ENCODE assay signal across 8 mouse cellular contexts in the genomic region with DNA sequence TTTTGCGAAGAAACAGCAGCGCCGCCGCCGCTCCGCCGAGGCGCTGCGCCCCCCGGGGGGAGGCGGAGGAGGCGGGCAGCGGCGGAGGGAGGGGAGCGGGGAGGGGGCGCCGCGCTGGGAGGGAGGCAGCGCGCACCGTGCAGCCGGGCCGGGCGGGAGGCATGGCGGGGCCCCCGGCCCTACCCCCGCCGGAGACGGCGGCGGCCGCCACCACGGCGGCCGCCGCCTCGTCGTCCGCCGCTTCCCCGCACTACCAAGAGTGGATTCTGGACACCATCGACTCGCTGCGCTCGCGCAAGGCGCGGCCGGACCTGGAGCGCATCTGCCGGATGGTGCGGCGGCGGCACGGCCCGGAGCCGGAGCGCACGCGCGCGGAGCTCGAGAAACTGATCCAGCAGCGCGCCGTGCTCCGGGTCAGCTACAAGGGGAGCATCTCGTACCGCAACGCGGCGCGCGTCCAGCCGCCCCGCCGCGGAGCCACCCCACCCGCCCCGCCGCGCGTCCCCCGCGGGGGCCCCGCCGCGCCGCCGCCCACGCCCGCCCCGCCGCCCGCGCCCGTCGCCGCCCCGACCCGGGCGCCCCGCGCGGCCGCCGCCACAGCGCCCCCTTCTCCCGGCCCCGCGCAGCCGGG. TPM values are rescaled to one million over a fixed set of nuclear protein-coding genes. Genes with fewer than 3 reads are reported as not detected.
A peak's percentile ranks its signal among the peaks of the same experiment; 100 is the strongest.
DNase-seq lines count a peak whose midpoint lies in the region; ATAC-seq and TF ChIP-seq lines count a peak whose summit lies in the region.

A gene (plus strand): TSS at position 162 of the 631 bp plus-strand sequence.

- H3K27me3 ChIP-seq in forebrain, embryonic 14.5 days (replicated peaks; ENCODE audit: control insufficient read depth, insufficient read depth, low read length) = peaks cover 10% of the 10 kb centered on the region
- H3K27me3 ChIP-seq in hindbrain, embryonic 10.5 days (ENCODE audit: insufficient read depth, poor library complexity, severe bottlenecking) = peaks cover 50% of the 10 kb centered on the region

- peak within 1 kb of the TSS; percentile 84 for H3K9ac ChIP-seq in forebrain, embryonic 14.5 days (ENCODE audit: low read length)

- TF ChIP-seq CTCF in brain, embryonic 14.5 days (IDR thresholded peaks at IDR 0.05; ENCODE audit: borderline replicate concordance, extremely low read depth, insufficient read depth, insufficient read length) = no peak

- H3K9me3 ChIP-seq in forebrain, embryonic 14.5 days (replicated peaks; ENCODE audit: control insufficient read depth, low read length) = no peaks in the 10 kb centered on the region
- no peaks in the 10 kb centered on the region for H3K9me3 ChIP-seq in hindbrain, embryonic 10.5 days

- DNase-seq in frontal cortex, postnatal 25 days (ENCODE audit: low spot score in 2 of 2) = no peak
- DNase-seq in brain, embryonic 14.5 days (ENCODE audit: low read depth) = peak; percentile 74
- DNase-seq in forebrain, embryonic 14.5 days (ENCODE audit: low spot score) = peak; percentile 73
- DNase-seq in hindbrain, embryonic 10.5 days (ENCODE audit: low spot score) = peak; percentile 66
- DNase-seq in left cerebral cortex, postnatal 10 days (ENCODE audit: extremely low spot score in 1 of 2, low spot score in 2 of 2) = peak in 1 of 2 experiments; percentile 78
- peak; percentile 46 to 48 for DNase-seq in spleen, postnatal 14 days (ENCODE audit: low spot score in 2 of 2)

- peak; percentile 20; the same call in 1 of the 2 replicates for ATAC-seq in frontal cortex, adult (ENCODE audit: low TSS enrichment)
- ATAC-seq in forebrain, embryonic 14.5 days = peak; percentile 24
- no peak for ATAC-seq in megakaryocyte progenitor cell, adult 5-6 weeks (replicated peaks; ENCODE audit: poor library complexity)

- peak within 1 kb of the TSS; percentile 97 for H3K27ac ChIP-seq in forebrain, embryonic 14.5 days (ENCODE audit: low read depth, low read length)
- peak within 1 kb of the TSS; percentile 95 for H3K27ac ChIP-seq in hindbrain, embryonic 10.5 days

- H3K4me2 ChIP-seq in forebrain, embryonic 14.5 days (ENCODE audit: low read length) = peak within 1 kb of the TSS; percentile 85

- 1% methylated on average over 35 of the region's 112 CpGs for WGBS in forebrain, embryonic 14.5 days
- WGBS in hindbrain, embryonic 10.5 days = 6% methylated on average over 111 of the region's 112 CpGs

- peaks cover 15% of the 10 kb centered on the region for H3K4me1 ChIP-seq in forebrain, embryonic 14.5 days (ENCODE audit: control insufficient read depth, insufficient read depth, low read length)
- peaks cover 40% of the 10 kb centered on the region for H3K4me1 ChIP-seq in hindbrain, embryonic 10.5 days (replicated peaks)

- TF ChIP-seq POLR2A in brain, embryonic 14.5 days (IDR thresholded peaks at IDR 0.05; ENCODE audit: borderline replicate concordance, extremely low read depth, insufficient read depth, insufficient read length, poor library complexity, severe bottlenecking) = no peak

- H3K36me3 ChIP-seq in forebrain, embryonic 14.5 days (ENCODE audit: control insufficient read depth, insufficient read depth, low read length) = peaks cover 34% of the 10 kb centered on the region
- H3K36me3 ChIP-seq in hindbrain, embryonic 10.5 days = peaks cover 66% of the 10 kb centered on the region

- peak within 1 kb of the TSS; percentile 76 for H3K4me3 ChIP-seq in forebrain, embryonic 14.5 days (ENCODE audit: low read depth, low read length)
- H3K4me3 ChIP-seq in hindbrain, embryonic 10.5 days = peak within 1 kb of the TSS; percentile 86

- intact Hi-C loops in left cerebral cortex, postnatal 10 days (cut with DNase I) = no loop called here

RNA-seq across cellular contexts. Expression of the gene that starts here (rescaled TPM):
- 87.5 and 93.8 TPM in 2 replicates for polyA plus RNA-seq in brain, embryonic 14.5 days (2012; rRNA removed)
- 12.9 and 14.4 TPM in 2 replicates for polyA plus RNA-seq in forebrain, embryonic 14.5 days (2014; fragmentation: Nextera tagmentation; extraction: Ambion mirVana)
- polyA plus RNA-seq in hindbrain, embryonic 10.5 days (2016; fragmentation: Nextera tagmentation; extraction: Ambion mirVana) = 7.6 and 9.5 TPM in 2 replicates
- total RNA-seq in left cerebral cortex, postnatal 10 days (2021) = 10 to 100 TPM; 56.4 to 59.1 TPM
- total RNA-seq in megakaryocyte progenitor cell, adult 5-6 weeks (2015) = 54.3 and 64.6 TPM in 2 replicates
- 45.7 and 57.0 TPM in 2 replicates for total RNA-seq in megakaryocyte progenitor cell, adult 5-6 weeks (2017)

Comparison
In these comparisons a context has a peak if more than half of its experiments do, and no peak if none do; other contexts are left out.
1. DNase-seq: peak in brain, embryonic 14.5 days (single experiment), forebrain, embryonic 14.5 days (single experiment), hindbrain, embryonic 10.5 days (single experiment) and spleen, postnatal 14 days (2 of 2); none in frontal cortex, postnatal 25 days (0 of 2).